Mouse (Mus musculus) telencephalon, adult 2 months (tissue): Measurements from ENCODE around the gene Tlk2.

Source experiments
- DNase-seq: peaks from one replicate; pipeline ENCODE4 v3.0.0-alpha.2; 2011; ENCODE audit warnings: low read depth, low spot score

Gene Tlk2

DNA sequence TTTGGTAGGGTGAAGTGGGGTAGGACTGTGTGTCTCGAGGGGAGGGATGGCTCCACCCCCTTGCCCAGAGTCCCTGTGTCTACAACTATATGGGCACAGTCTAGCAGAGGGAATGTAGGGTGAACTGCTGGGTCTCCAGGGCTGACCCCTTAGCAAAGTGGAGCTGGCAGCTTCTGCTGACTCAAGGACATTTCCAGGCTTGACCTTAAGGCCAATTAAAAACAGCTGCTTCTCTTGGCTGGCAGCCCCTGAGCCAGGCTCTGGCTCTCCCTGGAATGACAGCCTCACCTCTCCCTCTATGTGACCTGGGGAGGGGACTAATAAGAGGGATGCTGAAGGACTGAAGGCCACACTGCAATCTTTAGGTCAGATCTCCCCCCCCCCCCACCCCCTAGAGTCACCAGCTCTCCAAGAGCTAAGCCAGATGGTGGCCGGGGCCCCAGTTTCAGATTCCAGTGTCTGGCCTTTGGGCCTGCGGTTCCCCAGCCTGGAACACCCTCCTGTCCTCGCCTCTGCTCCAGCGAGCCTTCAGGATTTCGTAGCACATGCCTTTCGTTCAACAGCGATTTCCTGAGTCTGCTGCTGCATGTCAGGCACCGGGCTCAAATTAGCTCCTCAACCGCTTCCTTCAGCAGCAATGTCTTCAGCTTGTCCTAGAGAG is 134.5 kb downstream of the Tlk2 start:
- no peak for DNase-seq

GRCm38 (mm10) chr11:105313633-105314014 is 135.0 kb downstream of the Tlk2 start:
- no peak for DNase-seq

GRCm38 (mm10) chr11:105315296-105315695 is 136.7 kb downstream of the Tlk2 start:
- no peak for DNase-seq

GRCm38 (mm10) chr11:105316121-105316520 is 137.5 kb downstream of the Tlk2 start:
- DNase-seq: no peak

DNA sequence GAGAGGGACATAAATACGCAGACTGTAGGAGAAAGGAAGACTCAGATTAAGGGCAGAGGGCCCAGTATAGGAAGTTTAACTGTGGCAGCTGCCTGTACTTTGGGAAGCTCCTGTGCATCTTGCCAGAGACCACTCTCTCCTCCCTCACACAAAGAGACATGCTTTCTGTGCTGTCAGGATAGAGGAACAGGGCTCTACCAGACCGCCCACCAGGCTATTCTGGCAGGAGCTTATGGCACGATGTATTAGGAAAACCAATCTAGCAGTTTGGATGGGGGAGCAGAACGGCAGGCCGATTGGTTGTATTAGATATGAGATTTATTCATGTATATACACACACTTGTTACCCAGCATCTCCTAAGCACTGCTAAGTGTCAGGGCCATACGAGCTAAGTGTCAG is 139.2 kb downstream of the Tlk2 start:
- DNase-seq: no peak

GRCm38 (mm10) chr11:105321090-105321489 is 142.5 kb downstream of the Tlk2 start:
- no peak for DNase-seq

GRCm38 (mm10) chr11:105323530-105323929 is 144.9 kb downstream of the Tlk2 start:
- no peak for DNase-seq

- no peak for DNase-seq
Observed at GRCm38 (mm10) chr11:105327101-105327500, 148.5 kb downstream of the Tlk2 start.

- no peak for DNase-seq
Observed at GRCm38 (mm10) chr11:105329962-105330361, 151.4 kb downstream of the Tlk2 start.

DNA sequence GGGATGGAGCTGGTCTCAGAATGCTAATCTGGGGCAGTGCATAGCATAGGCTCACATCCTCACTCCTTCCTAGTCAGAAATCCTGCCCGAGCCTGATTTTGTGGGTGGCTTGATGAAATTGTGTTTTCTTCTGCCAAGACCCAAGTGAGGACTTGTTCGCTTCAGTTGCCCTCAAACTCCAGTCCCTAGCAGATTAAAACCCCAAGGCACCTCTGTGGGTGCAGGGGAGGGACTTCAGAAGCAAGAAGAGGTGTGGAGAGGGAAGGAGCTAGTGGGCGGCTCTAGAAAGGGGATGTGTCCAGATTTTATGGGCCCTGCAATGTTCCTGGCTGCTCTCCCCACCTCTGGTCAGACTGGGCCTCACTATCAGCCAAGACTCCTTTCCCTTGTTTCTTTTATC is 152.5 kb downstream of the Tlk2 start:
- no peak for DNase-seq

DNA sequence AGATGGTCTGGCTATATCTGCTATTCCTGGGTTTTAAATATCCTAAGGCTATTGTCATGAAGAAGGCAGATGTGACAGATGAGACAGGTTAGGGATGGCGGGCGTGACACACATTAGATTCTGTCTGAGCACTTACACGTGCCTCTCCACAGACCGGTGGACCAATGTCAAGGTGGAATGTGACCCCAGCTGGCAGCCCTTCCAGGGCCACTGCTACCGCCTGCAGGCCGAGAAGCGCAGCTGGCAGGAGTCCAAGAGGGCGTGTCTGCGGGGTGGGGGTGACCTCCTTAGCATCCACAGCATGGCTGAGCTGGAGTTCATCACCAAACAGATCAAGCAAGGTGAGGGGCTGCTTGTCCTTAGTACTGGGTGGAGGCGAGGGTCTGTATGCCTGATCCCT is 153.1 kb downstream of the Tlk2 start:
- DNase-seq: no peak

DNA sequence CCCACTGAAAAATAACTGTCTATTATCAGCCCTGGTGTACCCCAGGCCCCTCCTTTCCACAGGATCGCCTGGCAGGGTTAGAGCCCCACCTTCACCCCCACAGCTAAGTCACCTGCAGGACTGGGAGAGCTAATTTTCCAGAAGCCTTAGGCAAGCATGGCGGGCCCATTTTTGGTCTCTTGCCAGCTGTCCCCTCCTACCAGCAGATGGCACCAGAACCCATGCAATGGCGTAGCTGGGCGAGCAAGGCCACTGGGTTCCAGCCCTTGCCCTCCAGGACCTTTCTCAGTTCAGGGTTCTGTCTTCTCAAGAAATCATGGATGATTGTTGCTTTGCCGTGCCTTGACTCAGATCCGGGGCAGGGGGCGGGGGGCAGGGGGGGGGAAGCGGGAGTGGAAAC is 153.9 kb downstream of the Tlk2 start:
- DNase-seq: no peak
